Mouse (Mus musculus) hindbrain, embryonic 16.5 days (tissue): Measurements from ENCODE around the gene Nes. TPM values are rescaled to one million over a fixed set of nuclear protein-coding genes. Genes with fewer than 3 reads are reported as not detected.

Experiments
- ATAC-seq: fragments of 200-750 bp; cut with Nextera tagmentation; 2 replicates; pipeline ENCODE4 v1.8.0; 2017; ENCODE audit warnings: moderate TSS enrichment, moderate library complexity
- H3K27ac ChIP-seq: fragments of 300-500 bp; sonication (generic); 2 replicates; pipeline ENCODE4 v1.5.1; 2014; ENCODE audit warnings: low read depth, mild to moderate bottlenecking, control low read depth, low read length, moderate library complexity
- H3K27me3 ChIP-seq: fragments of 300-500 bp; sonication (generic); replicated peaks from 2 replicates; pipeline ENCODE4 v1.6.1; 2014; ENCODE audit warnings: low read length; ENCODE audit not compliant: control insufficient read depth, insufficient read depth
- H3K36me3 ChIP-seq: fragments of 300-500 bp; sonication (generic); 2 replicates; pipeline ENCODE4 v1.6.1; 2014; ENCODE audit warnings: mild to moderate bottlenecking, low read length, moderate library complexity, mixed read lengths; ENCODE audit not compliant: control insufficient read depth, insufficient read depth
- H3K4me1 ChIP-seq: fragments of 300-500 bp; sonication (generic); 2 replicates; pipeline ENCODE4 v1.6.1; 2014; ENCODE audit warnings: low read depth, low read length; ENCODE audit not compliant: control insufficient read depth, insufficient read depth
- H3K4me2 ChIP-seq: fragments of 300-500 bp; sonication (generic); 2 replicates; pipeline ENCODE4 v1.6.1; 2014; ENCODE audit warnings: mild to moderate bottlenecking, low read length, control low read depth, moderate library complexity
- H3K4me3 ChIP-seq: fragments of 300-500 bp; sonication (generic); 2 replicates; pipeline ENCODE4 v1.5.1; 2014; ENCODE audit warnings: mild to moderate bottlenecking, low read length, control low read depth, moderate library complexity
- H3K9ac ChIP-seq: fragments of 300-500 bp; sonication (generic); 2 replicates; pipeline ENCODE4 v1.6.1; 2014; ENCODE audit warnings: low read depth, mild to moderate bottlenecking, control low read depth, low read length, moderate library complexity
- H3K9me3 ChIP-seq: fragments of 300-500 bp; sonication (generic); 2 replicates; pipeline ENCODE4 v1.6.1; 2014; ENCODE audit warnings: mild to moderate bottlenecking, low read length, moderate library complexity; ENCODE audit not compliant: control insufficient read depth
- WGBS: fragments of 180-500 bp; shearing (Covaris S2); extraction: QIAGEN DNeasy Blood & Tissue Kit; methylation state at CpG from one replicate; pipeline ENCODE4 v1.1.7; 2014; 5-methylcytosine and 5-hydroxymethylcytosine counted together
- polyA plus RNA-seq: library from polyadenylated mRNA; unstranded; fragments of >200 nt; fragmentation: Nextera tagmentation; extraction: Ambion mirVana; gene quantifications from 2 replicates; pipeline ENCODE4 v1.2.1, GENCODE M21; 2015

Gene Nes
- polyA plus RNA-seq, 1 experiment from 2014 or later, result 15.6 TPM

DNA sequence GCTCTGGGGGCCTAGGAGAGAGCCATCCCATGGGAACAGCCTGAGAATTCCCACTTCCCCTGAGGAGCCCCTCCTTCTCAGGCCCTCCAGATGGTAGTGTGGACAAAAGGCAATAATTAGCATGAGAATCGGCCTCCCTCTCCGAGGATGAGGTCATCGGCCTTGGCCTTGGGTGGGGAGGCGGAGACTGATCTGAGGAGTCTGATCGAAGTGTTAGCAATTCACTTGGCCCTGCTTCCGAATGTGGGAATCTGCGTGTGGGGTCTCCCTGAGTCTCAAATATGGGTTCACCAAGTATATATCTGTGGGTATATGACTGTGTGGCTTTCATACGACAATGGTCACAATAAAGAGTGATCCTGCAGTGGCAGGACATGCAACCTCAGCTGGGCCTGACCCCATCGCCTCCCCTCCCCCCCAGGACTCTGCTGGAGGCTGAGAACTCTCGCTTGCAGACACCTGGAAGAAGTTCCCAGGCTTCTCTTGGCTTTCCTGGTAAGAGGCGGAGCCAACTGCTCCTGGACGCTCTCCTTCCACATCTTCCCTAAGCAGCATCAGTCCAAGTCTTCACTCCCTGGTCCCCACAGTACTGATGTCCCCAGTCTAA, 3.6 kb downstream of the Nes start:
- Histone ChIP-seq H3K9me3 (no peaks in the 10 kb centered on the region), H3K4me2 (peak overlapping the region; percentile 79), H3K27ac (peak overlapping the region; percentile 79), H3K4me1 (peaks cover 26% of the 10 kb centered on the region), H3K9ac (peak overlapping the region; percentile 41; the same call in 1 of the 2 replicates), H3K27me3 (no peaks in the 10 kb centered on the region; the same call in 1 of the 2 replicates), H3K4me3 (peak overlapping the region; percentile 10), H3K36me3 (no peaks in the 10 kb centered on the region)
- ATAC-seq, result peak; percentile 45
- WGBS, result 11% methylated on average over 12 of the region's 12 CpGs

DNA sequence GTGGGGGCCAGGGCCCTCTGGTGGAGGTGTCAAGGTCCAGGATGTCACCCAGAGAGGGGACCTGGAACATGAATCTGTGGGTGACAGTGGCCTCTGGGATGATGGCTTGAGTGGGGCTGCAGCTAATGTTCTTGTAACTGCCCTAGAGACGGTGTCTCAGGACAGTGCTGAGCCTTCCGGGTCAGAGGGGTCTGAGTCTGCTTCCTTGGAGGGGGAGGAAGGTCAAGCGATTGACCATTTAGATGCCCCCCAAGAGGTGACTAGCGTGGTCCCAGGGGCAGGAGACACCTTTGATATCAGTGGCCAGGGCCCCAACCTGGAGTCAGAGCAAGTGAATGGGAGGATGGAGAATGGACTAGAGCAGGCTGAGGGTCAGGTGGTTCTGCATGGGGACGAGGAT, 8.6 kb downstream of the Nes start:
- no peak overlapping the region for H3K4me2 ChIP-seq
- H3K9me3 ChIP-seq, result no peaks in the 10 kb centered on the region
- no peaks in the 10 kb centered on the region for H3K36me3 ChIP-seq
- no peak overlapping the region for H3K9ac ChIP-seq
- H3K4me3 ChIP-seq, result no peak overlapping the region
- no peak for ATAC-seq
- H3K27me3 ChIP-seq, result no peaks in the 10 kb centered on the region
- H3K4me1 ChIP-seq, result peaks cover 19% of the 10 kb centered on the region
- no peak overlapping the region for H3K27ac ChIP-seq
- WGBS, result 83% methylated on average over 5 of the region's 5 CpGs

DNA sequence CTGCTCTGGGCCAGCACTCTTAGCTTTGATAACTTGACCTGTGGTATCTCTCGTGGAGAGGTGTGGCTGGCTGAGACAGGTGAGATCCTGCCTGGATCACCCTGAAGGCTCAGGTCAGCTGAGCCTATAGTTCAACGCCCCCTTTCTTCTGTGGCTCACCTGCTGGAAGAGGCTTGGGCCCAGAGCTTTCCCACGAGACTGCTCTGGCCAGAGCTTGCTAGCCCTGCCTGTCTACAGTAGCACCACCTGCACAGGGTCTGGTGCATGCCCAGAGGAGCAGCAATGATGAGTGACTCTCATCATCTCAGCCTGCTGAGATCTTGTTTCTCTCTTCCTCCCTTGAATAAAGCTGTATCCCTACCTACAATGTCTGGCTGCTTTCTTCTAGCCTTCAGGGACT, 9.2 kb downstream of the Nes start:
- Histone ChIP-seq H3K36me3 (no peaks in the 10 kb centered on the region), H3K27ac (no peak overlapping the region), H3K9ac (no peak overlapping the region), H3K9me3 (no peaks in the 10 kb centered on the region), H3K27me3 (no peaks in the 10 kb centered on the region), H3K4me1 (peaks cover 18% of the 10 kb centered on the region), H3K4me3 (no peak overlapping the region), H3K4me2 (no peak overlapping the region)
- 68% methylated on average over 3 of the region's 3 CpGs for WGBS
- no peak for ATAC-seq

DNA sequence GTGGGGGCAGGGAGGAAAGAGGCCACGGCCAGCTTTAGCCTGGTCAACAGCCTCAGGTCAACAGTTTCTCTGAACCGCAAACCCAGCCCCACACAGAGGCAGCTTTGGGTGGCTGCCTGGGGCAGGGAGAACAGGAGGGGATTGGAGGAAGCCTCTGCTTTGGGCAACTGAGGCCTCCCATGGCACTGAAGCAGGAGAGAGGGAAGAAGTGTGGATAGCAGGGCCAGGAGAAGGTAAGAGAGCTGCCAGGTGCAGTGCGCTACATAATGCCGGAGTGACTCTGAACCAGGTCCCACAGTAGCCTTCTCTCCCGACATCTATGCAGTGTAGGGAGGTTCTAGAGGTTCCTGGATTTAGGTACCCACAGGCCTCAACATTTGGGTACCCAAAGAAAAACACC, 9.8 kb downstream of the Nes start:
- no peak for ATAC-seq
- H3K36me3 ChIP-seq, result no peaks in the 10 kb centered on the region
- H3K9ac ChIP-seq, result no peak overlapping the region
- H3K4me2 ChIP-seq, result no peak overlapping the region
- H3K27ac ChIP-seq, result no peak overlapping the region
- peaks cover 25% of the 10 kb centered on the region for H3K4me1 ChIP-seq
- no peaks in the 10 kb centered on the region for H3K9me3 ChIP-seq
- no peaks in the 10 kb centered on the region for H3K27me3 ChIP-seq
- H3K4me3 ChIP-seq, result no peak overlapping the region
- WGBS, result 67% methylated on average over 5 of the region's 5 CpGs

- Histone ChIP-seq H3K27me3 (no peaks in the 10 kb centered on the region), H3K4me2 (no peak overlapping the region), H3K4me1 (peaks cover 28% of the 10 kb centered on the region), H3K9me3 (no peaks in the 10 kb centered on the region), H3K4me3 (no peak overlapping the region), H3K36me3 (no peaks in the 10 kb centered on the region), H3K9ac (no peak overlapping the region), H3K27ac (no peak overlapping the region)
- 78% methylated on average over 6 of the region's 6 CpGs for WGBS
- ATAC-seq, result no peak
These were observed 10.4 kb downstream of the Nes start for GRCm38 (mm10) chr3:87981214-87981760.

DNA sequence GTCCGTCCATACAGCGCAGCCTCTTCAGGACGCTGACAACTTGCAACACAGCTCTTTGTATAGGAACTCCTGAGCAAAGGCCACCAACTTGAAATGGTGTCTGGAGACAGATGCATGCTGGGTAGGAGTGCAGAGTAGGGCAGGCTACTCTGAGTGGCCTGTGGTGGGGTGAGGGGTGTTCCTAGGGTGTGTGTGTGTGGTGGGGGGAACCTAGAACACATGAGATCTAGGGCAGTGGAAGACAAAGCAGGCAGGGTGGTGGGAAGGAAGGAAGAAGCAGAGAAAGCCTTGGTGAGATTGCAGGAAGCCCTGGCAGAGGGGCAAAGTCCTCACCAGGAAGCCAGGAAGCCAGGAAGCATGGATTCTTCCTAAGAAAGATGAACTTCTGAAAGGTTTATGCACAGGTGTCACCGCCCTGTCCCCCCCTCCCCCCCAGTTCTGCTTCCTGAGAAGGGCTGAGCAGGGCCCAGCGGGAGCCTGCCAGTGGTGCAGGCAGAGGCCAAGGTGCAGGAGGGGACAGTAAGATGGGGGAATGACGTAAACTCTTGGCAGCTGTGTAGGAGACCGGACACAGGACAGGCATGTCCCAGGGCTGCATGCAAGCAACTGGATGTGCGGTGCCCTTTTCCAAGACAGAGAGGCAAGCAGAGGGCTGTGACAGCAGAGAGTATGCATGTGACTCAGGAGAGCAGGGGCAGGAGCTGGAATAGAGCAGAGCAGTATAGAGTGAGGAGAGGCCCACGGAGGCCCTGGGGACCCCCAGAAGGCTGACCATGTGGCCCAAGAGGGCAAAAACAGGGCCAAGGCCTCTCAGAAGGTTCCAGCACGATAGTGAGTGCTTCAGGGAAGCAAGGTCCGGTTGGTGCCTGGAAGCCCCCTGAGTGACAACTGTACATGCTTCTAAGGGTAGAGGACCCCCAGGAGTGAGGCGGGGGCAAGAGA, 11.3 kb downstream of the Nes start:
- Histone ChIP-seq H3K36me3 (no peaks in the 10 kb centered on the region), H3K9ac (peak overlapping the region; percentile 33), H3K4me2 (no peak overlapping the region), H3K27me3 (no peaks in the 10 kb centered on the region), H3K4me3 (no peak overlapping the region), H3K4me1 (peaks cover 37% of the 10 kb centered on the region), H3K27ac (peak overlapping the region; percentile 62; the same call in 1 of the 2 replicates), H3K9me3 (no peaks in the 10 kb centered on the region)
- ATAC-seq, result 0 out of 2 replicates have a peak, but pooled peaks have one; percentile 9
- WGBS, result 39% methylated on average over 12 of the region's 12 CpGs

DNA sequence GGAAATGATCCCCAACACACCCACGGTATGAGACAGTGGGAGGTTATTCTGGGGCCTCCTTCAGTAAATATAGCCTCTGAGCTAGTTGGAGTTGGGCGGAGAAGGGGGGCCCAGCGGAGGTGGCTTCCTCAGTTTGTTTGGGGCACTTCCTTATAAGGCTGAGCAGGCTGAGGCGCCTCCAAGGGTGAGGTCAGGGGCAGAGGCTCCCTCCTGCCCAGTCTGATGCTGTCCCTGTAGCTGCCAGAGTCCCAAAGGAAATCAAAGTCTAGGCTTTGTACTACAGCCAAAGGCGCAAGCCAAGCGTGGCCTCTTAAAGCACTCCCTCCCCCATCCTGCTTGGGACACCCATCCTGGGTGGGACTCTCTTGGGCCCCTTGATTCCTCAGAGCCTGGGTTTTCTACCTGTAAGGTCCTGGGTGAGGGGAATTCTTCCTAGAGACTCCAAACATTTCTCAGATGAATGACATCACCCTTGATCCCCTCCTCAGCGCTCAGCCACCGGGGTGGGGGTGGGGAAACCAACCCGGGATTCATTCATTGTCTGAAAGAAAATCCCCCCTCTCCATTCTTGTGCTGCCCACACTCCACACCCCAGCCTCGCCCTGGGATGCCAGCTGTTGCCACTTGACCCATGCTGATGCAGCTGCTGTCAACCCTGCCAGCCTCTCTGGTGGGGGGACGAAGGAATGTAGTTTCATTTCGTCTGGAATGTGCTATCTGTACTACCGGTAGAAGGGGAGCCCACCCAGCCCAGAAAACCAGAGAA, 12.1 kb downstream of the Nes start:
- Histone ChIP-seq H3K36me3 (no peaks in the 10 kb centered on the region), H3K4me2 (no peak overlapping the region), H3K4me3 (no peak overlapping the region), H3K9me3 (no peaks in the 10 kb centered on the region), H3K27ac (no peak overlapping the region; the same call in 1 of the 2 replicates), H3K4me1 (peaks cover 45% of the 10 kb centered on the region), H3K9ac (peak overlapping the region; percentile 5; the same call in 1 of the 2 replicates), H3K27me3 (no peaks in the 10 kb centered on the region)
- peak; percentile 13; the same call in 1 of the 2 replicates for ATAC-seq
- WGBS, result 9% methylated on average over 13 of the region's 13 CpGs

DNA sequence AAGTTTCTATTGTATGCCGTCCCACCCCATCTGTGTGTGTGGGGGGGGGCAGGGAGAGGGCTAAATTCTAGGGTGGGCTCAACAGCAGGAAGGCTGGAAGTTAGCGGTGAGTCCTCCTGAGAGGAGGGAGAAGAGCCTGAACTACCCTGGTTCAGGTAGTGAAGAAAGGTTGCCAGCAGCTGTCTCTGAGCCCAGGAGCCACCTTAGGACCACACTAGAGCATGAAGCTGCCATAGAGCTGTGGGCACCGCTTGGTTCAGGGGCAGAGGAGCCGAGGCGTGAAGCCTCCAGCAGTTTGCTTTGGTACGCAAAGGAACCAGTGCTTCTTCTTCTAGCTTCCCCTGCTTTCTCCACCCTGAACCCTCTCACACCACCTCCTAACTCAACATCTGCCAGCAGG, 12.7 kb downstream of the Nes start:
- 42% methylated on average over 6 of the region's 6 CpGs for WGBS
- Histone ChIP-seq H3K9ac (no peak overlapping the region), H3K9me3 (no peaks in the 10 kb centered on the region), H3K27ac (no peak overlapping the region), H3K4me1 (peaks cover 50% of the 10 kb centered on the region), H3K4me2 (no peak overlapping the region), H3K27me3 (no peaks in the 10 kb centered on the region), H3K36me3 (no peaks in the 10 kb centered on the region), H3K4me3 (no peak overlapping the region)
- no peak for ATAC-seq
